In genomic region chr9:21126259-21126627, GRCm38 (mm10) we compare ENCODE assay signal across 16 mouse cellular contexts. TPM values are rescaled to one million over a fixed set of nuclear protein-coding genes. Genes with fewer than 3 reads are reported as not detected.
DNase-seq lines count a peak whose midpoint lies in the region; ATAC-seq lines count a peak whose summit lies in the region.
"Had no signal": no experiment of that assay in that cellular context is flagged by ENCODE, and none has a peak within 500 bp of the region (broad histone marks: within the 10 kb centered on the region; RNA-seq: fewer than 3 reads in every experiment).

No protein-coding gene starts in this region.

- no peaks in the 10 kb centered on the region for H3K9me3 ChIP-seq in heart, embryonic 15.5 days (replicated peaks)
- H3K9me3 ChIP-seq in midbrain, embryonic 15.5 days, result no peaks in the 10 kb centered on the region
- H3K9me3 ChIP-seq: embryonic facial prominence, embryonic 15.5 days; midbrain, embryonic 10.5 days had no signal

- H3K4me2 ChIP-seq in heart, embryonic 15.5 days, result no peak overlapping the region
- no peak overlapping the region for H3K4me2 ChIP-seq in midbrain, embryonic 15.5 days
- H3K4me2 ChIP-seq: embryonic facial prominence, embryonic 15.5 days had no signal

- no peaks in the 10 kb centered on the region for H3K27me3 ChIP-seq in heart, embryonic 15.5 days
- no peaks in the 10 kb centered on the region for H3K27me3 ChIP-seq in midbrain, embryonic 15.5 days (replicated peaks)
- H3K27me3 ChIP-seq: embryonic facial prominence, embryonic 15.5 days had no signal

- H3K36me3 ChIP-seq in heart, embryonic 15.5 days, result peaks cover 21% of the 10 kb centered on the region
- H3K36me3 ChIP-seq in midbrain, embryonic 15.5 days (replicated peaks), result peaks cover 24% of the 10 kb centered on the region

- WGBS in heart, embryonic 15.5 days, result 20% methylated on average over 2 of the region's 2 CpGs
- WGBS in midbrain, embryonic 15.5 days, result 83% methylated on average over 2 of the region's 2 CpGs

- peak; percentile 76 for ATAC-seq in heart, embryonic 15.5 days (replicated peaks; ENCODE audit: insufficient number of reproducible peaks, insufficient read depth, low FRiP score, low read depth)
- ATAC-seq in midbrain, embryonic 15.5 days (replicated peaks), result no peak
- ATAC-seq: hindbrain, postnatal 0 days had no signal

- H3K4me3 ChIP-seq in heart, embryonic 15.5 days, result no peak overlapping the region
- no peak overlapping the region for H3K4me3 ChIP-seq in midbrain, embryonic 15.5 days
- H3K4me3 ChIP-seq: embryonic facial prominence, embryonic 15.5 days; midbrain, embryonic 10.5 days had no signal

- H3K27ac ChIP-seq in heart, embryonic 15.5 days, result peak overlapping the region; percentile 86
- H3K27ac ChIP-seq in midbrain, embryonic 15.5 days, result no peak overlapping the region
- H3K27ac ChIP-seq: embryonic facial prominence, embryonic 15.5 days; hindbrain, postnatal 0 days; liver, embryonic 14.5 days; midbrain, embryonic 10.5 days; stomach, postnatal 0 days had no signal

- peaks cover 24% of the 10 kb centered on the region for H3K4me1 ChIP-seq in heart, embryonic 15.5 days (replicated peaks)
- peaks cover 6% of the 10 kb centered on the region for H3K4me1 ChIP-seq in midbrain, embryonic 15.5 days

- H3K9ac ChIP-seq in heart, embryonic 15.5 days, result no peak overlapping the region
- H3K9ac ChIP-seq in midbrain, embryonic 15.5 days, result no peak overlapping the region
- H3K9ac ChIP-seq: embryonic facial prominence, embryonic 15.5 days; liver, embryonic 14.5 days had no signal

- DNase-seq in heart, adult 11 months, result peak; percentile 91
- DNase-seq in heart, adult 8-10 months (ENCODE audit: low spot score), result no peak
- peak; percentile 37 for DNase-seq in lung, postnatal 36 days
- no peak for DNase-seq in lung, postnatal 4 days
- DNase-seq in gastrocnemius, adult 8-10 months (ENCODE audit: low spot score in 2 of 2), result no peak
- no peak for DNase-seq in frontal cortex, postnatal 36 days (ENCODE audit: low spot score in 2 of 2)
- DNase-seq: adrenal gland, postnatal 14 days; cerebellum, postnatal 25 days; kidney, adult 9 months had no signal

RNA-seq across cellular contexts. Expression of gene Tyk2, which starts 4.8 kb away (rescaled TPM):
- total RNA-seq in heart, adult 8-10 months (2022), result 1 to 10 TPM; 8.6 to 9.1 (median 8.7) TPM
- 12.2 and 16.6 TPM in 2 replicates for polyA plus RNA-seq in heart, embryonic 15.5 days (2015; fragmentation: Nextera tagmentation; extraction: Ambion mirVana)
- total RNA-seq in gastrocnemius, adult 8-10 months (2022), result 1 to 10 TPM; 4.9 to 6.0 (median 5.8) TPM
- 12.5 TPM in 2 replicates for polyA plus RNA-seq in midbrain, embryonic 15.5 days (2015; fragmentation: Nextera tagmentation; extraction: Ambion mirVana)

RNA-seq across cellular contexts. Expression of gene Cdc37, which starts 23.5 kb away (rescaled TPM):
- 100 to 1,000 TPM; 138 to 170 (median 157) TPM for total RNA-seq in heart, adult 8-10 months (2022)
- polyA plus RNA-seq in heart, embryonic 15.5 days (2015; fragmentation: Nextera tagmentation; extraction: Ambion mirVana), result 203 and 229 TPM in 2 replicates
- 100 to 1,000 TPM in 3 of 4 experiments, 10 to 100 TPM in 1; 95.0 to 132 (median 111) TPM for total RNA-seq in gastrocnemius, adult 8-10 months (2022)
- polyA plus RNA-seq in midbrain, embryonic 15.5 days (2015; fragmentation: Nextera tagmentation; extraction: Ambion mirVana), result 215 and 226 TPM in 2 replicates

RNA-seq across cellular contexts. Expression of gene Raver1, which starts 34.4 kb away (rescaled TPM):
- total RNA-seq in heart, adult 8-10 months (2022), result 10 to 100 TPM; 25.7 to 26.2 (median 26.0) TPM
- polyA plus RNA-seq in heart, embryonic 15.5 days (2015; fragmentation: Nextera tagmentation; extraction: Ambion mirVana), result 33.5 and 53.2 TPM in 2 replicates
- 10 to 100 TPM; 13.0 to 15.6 (median 14.3) TPM for total RNA-seq in gastrocnemius, adult 8-10 months (2022)
- polyA plus RNA-seq in midbrain, embryonic 15.5 days (2015; fragmentation: Nextera tagmentation; extraction: Ambion mirVana), result 35.0 and 36.1 TPM in 2 replicates

RNA-seq across cellular contexts. Expression of gene Gm38431, which starts 34.4 kb away (rescaled TPM):
- total RNA-seq in heart, adult 8-10 months (2022), result 1 to 10 TPM in 1 of 4 experiments, under 1 TPM in 3; 0.26 to 1.6 (median 0.36) TPM
- 1.1 and 2.3 TPM in 2 replicates for polyA plus RNA-seq in heart, embryonic 15.5 days (2015; fragmentation: Nextera tagmentation; extraction: Ambion mirVana)
- 1 to 10 TPM in 1 of 4 experiments, under 1 TPM in 3; 0.15 to 2.5 (median 0.34) TPM for total RNA-seq in gastrocnemius, adult 8-10 months (2022)
- 2.2 and 2.3 TPM in 2 replicates for polyA plus RNA-seq in midbrain, embryonic 15.5 days (2015; fragmentation: Nextera tagmentation; extraction: Ambion mirVana)

RNA-seq across cellular contexts. Expression of gene Pde4a, which starts 39.3 kb away (rescaled TPM):
- total RNA-seq in heart, adult 8-10 months (2022), result 10 to 100 TPM; 48.5 to 75.4 (median 62.1) TPM
- polyA plus RNA-seq in heart, embryonic 15.5 days (2015; fragmentation: Nextera tagmentation; extraction: Ambion mirVana), result 13.0 and 13.5 TPM in 2 replicates
- total RNA-seq in gastrocnemius, adult 8-10 months (2022), result 10 to 100 TPM; 40.7 to 51.5 (median 47.0) TPM
- 42.7 and 44.5 TPM in 2 replicates for polyA plus RNA-seq in midbrain, embryonic 15.5 days (2015; fragmentation: Nextera tagmentation; extraction: Ambion mirVana)

Comparison
In these comparisons a context has a peak if more than half of its experiments do, and no peak if none do; other contexts are left out.
1. DNase-seq: peak in heart, adult 11 months (single experiment) and lung, postnatal 36 days (single experiment); none in heart, adult 8-10 months (single experiment), lung, postnatal 4 days (0 of 2), gastrocnemius, adult 8-10 months (0 of 2) and frontal cortex, postnatal 36 days (0 of 2).